Mouse (Mus musculus) thymus, postnatal 4 days (tissue): ENCODE data around the gene Kctd7.

Source experiments
- DNase-seq: peaks from one replicate; pipeline ENCODE4 v3.0.0; 2021

Gene Kctd7

DNA sequence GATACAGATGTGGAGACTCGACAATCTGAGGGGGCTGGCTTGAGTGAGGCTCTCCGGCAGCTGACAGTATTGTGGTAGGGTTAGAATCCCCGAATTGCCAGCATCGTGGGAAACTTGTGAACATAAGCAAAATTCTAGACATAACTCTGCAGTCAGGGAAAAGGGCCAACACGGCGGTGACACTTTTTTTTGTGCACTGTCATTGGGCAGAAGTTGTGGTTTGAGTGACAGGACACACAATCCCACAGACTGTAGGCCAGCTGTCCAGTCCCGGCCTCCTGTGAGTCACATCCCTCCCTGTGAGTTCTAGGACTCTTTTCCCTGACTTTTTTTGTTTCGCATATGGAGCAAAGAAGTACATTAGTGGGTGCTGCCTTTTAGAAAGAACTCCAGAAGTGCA, 1.3 kb downstream of the Kctd7 start:
- DNase-seq: no peak

DNA sequence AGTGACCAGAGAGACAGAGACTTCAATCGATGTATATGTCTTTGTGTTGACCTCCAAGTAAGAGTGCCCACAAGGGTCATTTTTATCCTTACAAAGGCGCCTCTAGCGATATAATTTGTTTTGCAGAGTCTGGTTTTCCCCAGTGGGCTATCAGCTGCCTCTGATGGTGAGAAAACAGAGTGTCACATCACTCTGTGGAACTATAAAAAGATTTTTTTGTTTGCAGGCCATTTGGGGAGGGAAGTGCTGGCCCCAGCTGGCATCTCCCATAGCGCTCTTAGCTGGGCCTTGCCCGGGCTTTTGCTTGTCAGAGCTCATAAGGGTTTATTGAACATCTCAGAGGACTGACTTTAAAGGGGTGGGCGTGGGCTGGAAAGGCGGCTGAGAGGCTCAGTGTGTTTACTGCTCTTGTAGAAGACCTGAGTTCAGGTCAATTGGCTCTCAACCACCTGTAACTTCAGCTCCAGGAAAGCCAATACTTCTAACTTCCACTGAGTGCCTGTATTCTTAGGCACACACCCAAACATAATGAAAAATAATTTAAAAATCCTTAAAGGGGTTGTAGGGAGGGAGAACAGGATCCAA, 5.2 kb downstream of the Kctd7 start:
- DNase-seq: no peak

DNA sequence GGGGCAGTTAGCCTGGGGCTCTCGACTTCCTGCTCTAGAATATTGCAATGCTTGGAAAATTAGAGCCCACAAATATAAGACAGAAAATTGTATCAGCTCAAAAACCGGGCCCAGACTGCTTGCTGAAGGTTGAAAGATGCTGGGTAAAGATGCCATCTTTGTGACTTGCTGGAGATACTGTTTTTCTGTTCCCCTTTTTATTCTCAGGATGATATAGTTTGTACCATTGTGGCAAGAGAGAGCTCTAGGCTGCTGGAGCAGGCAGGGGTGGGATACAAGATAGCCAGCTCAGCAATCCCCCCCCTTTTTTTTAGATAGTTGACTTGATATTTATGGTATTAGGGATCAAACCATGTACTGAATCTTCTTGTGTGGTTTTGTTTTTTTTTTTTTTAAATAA, 9.6 kb downstream of the Kctd7 start:
- DNase-seq: no peak

DNA sequence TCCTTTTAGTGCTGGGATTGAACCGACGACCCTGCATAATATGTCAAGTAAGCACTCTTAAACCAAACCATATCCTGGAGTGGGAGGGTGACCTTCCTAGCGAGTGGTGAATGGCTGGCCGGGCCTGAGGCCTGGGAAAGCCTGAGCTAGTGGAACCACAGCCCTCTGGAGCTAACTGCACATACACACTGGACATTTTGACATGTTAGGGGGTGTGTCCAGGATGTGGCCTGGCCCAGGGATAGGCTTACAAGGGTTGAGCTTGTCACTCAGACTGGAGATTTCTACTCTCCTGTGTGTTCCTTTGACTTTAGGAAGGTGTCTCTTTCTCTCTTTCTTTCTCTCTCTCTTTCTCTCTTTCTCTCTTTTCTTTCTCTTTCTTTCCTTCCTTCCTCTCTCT, 13.9 kb downstream of the Kctd7 start:
- DNase-seq: no peak

DNA sequence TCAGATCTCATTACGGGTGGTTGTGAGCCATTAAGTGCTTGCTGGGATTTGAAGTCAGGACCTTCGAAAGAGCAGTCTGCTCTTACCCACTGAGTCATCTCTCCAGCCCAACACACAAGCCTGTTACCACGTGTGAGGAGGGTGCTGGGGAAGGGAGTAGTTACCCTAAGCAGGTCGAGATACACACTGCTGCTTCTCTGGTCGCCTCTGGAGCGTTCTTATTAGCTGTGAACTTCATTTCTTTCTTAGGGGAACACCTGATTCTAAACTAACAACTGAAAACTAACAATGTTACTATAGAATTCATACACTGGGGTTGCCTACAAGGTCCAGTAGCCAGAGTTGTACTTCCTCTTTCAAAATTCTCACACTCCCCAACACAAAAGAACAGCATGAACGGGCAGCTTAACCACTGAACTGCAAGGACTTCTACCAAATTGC, 15.1 kb downstream of the Kctd7 start:
- DNase-seq: no peak

DNA sequence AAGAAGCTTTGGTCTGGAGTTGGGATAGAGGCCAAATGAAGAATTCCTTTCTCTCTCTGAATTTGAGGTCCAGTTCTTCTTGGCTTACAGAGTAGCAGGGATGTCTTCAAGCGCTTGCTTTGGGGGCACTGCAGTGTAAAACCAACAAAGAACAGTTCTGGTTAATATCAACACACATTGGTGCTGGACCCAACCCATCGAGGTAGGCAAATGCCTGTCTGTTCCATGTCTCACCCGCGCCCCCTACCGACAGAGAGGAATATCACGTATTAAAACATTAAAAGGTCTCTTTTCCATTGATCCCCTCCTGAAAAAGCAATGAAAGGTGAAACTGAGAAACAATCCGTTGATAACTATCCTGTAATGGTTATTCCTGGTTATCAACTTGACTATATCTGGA, 19.0 kb downstream of the Kctd7 start:
- DNase-seq: peak; percentile 88

DNA sequence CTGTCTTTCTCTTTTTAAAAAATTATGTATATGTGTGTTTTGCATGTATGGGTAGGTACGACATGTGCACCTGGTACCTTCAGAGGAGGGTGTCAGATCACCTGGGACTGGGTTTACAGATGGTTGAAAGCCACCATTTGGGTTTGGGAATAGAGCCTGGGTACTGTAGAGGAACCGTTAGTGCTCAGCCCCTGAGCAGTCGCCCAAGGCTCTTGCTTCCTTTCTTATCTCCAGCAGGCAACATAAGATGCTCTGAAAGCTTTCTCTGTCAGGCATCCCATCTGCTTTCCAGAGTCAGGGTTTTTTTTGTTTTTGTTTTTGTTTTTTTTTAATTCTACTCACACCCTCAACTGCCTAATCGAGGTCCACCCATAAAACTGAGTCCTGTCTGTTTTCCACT, 20.6 kb downstream of the Kctd7 start:
- no peak for DNase-seq

DNA sequence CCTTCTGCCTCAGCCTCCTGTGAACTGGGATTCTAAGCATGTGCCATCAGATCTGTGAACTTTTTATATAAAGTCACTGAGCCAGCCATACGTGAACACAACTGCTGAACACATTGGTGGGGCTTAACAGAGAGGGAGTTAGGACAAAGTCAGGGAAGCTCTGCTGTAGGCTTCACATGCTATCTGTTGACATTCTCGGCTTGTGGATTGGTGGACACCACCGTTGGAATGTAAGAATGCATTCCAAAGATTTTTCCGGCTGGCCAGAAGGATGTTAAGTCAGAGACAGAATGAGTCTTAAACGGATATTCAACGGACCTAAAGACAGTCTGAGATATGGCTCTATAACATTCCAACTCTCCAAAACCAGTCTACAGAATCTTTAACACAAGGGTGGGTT, 24.4 kb downstream of the Kctd7 start:
- no peak for DNase-seq

DNA sequence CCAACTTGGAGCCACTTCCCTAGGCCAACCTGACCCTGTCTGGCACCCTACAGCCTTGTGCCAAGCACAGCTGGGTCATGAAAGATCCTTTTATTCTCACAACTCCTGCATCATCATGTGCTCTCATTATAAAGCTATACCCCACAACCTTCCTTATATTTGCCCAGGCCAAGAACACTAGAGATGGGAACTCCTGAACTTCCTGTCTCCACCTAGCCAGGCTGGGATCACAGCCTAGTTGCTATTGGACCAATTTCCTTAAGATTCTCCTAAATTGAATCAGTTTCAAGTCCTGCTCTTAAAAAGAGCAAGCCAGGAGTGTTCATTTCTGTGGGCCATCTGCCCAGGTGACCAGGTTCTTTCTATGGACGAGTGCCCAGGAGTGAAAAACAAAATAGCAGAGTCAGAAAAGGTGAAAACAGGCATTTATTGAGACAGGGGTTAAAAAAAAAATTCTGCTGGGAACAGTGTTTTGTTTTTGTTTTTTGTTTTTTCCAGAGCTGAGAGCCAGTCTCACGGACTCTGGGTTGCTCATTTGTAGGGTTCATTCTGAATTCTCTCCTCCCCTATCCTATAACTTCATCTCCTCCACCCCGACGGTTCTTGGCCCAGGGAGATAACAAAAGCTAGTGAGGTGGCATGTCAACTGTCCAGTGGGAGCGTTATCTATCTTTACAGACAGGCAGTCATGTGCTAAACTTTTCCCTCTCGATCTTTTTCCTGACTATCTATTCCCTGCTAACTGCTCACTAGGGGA, 26.2 kb downstream of the Kctd7 start:
- DNase-seq: peak; percentile 14

DNA sequence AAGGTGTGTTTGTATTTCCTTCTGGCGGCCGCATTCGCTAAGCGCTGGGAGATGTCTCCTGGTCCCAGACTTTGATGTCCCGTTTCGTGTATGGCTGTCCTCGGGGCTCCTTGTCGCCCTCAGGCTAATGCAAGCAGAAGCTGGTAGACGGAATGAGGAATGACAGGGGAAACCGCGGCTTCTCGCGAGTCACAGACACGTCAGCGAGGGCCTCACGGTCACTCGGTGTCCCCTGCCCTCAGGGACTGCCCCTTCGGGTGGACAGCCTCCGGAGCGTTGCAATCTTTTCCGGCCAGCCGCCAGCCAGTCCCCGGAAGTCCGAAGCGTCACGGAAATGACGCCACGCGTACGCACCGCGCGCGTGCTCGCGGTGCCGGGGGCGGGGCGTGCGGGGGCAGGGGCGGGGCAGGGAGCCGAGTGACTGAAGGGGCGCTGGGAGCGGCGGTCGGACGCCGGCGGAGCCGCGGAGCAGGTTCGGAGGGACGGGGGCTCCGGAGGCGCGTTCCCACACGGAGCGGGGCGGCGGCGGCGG, 26.8 kb downstream of the Kctd7 start, which contains the start of gene Rabgef1:
Gene Rabgef1, plus strand, starts transcription at position 376 of the 532 bp plus-strand sequence.
- peak; percentile 91 for DNase-seq

DNA sequence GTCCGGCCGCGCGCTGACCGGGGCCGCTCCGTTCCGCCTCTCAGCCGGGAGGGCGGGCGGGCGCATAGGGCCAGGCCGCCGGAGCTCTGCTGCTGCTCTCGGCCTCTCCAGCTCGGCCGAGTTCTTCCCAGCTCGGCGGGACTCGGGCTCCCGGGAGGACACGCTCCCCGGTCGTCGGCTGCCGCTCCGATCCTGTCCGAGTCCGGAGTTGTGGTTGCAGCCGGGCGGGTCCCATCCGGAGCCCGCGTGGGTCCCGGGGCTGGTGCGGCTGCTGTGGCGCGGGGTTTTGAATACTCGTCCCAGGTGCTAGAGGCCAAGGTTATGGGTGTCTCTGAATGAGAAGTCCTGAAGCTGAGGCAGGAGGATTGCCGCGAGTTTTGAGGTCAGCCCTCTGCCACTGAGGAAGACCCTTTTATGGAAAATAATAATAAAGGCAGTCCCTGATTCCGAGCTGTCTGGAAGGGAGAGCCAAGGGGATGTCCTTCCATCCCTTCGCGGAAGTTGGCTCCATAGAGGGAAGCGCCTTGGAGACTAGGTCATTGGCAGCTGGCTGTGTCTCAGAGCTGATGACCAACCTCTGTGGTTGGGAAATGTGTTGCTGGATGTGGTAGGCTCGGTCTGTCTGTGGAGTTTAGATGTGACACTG, 27.4 kb downstream of the Kctd7 start:
- DNase-seq: no peak

DNA sequence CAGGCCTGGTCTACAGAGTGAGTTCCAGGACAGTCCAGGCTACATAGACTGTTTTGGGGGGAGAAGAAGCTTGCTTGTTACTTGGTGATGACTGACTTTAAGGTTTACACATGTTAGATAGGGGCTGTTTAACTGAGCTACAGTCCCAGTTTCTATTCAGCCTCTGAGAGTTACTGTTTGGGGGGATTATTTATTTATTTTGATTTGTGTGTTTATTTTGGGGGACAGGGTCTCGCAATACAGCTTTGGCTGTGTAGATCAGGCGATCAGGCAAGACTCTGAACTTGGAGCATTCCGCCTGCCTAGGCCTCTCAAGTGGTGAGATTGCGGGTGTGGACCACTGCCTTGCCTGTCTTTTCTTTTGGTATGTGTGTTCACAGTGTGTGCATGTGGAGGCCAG, 28.4 kb downstream of the Kctd7 start:
- no peak for DNase-seq

DNA sequence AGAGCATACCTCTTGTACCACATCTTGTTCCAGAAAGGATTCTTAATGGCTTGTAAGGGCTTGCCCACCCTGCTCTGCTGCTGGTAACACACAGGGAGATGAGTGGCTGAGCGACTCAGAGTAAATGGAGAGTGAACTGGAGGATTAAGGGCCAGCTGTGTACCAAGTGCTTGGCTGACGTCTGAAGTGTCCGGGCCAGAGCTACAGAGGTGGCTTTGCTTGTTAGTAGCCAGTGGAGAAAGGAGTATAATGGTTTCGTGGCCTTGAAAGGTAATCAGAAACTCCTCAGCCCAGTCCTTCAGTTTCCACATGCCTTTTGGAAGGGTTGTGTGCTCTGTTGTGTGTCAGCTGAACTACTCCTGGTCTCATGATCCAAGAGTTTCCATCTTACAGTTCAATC, 33.2 kb downstream of the Kctd7 start:
- no peak for DNase-seq

DNA sequence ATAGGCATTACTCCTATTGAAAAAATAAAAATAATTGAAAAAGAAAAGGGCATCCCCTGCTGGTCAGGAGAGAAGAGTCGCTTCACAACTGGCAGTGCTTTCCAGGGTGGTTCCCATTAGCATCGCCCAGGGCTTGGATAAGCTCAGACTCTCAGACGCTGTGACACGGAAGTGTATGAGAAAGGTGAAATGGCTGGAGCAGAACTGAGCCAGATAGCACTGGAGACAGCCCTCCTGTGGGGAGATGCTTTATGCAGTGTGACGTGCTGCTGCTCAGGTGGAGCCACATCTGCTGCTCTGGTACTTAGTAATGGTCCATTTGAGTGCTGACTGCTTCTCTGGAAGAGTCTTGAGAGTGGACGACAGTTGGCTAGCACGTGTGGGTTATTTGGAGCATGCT, 35.7 kb downstream of the Kctd7 start:
- no peak for DNase-seq

DNA sequence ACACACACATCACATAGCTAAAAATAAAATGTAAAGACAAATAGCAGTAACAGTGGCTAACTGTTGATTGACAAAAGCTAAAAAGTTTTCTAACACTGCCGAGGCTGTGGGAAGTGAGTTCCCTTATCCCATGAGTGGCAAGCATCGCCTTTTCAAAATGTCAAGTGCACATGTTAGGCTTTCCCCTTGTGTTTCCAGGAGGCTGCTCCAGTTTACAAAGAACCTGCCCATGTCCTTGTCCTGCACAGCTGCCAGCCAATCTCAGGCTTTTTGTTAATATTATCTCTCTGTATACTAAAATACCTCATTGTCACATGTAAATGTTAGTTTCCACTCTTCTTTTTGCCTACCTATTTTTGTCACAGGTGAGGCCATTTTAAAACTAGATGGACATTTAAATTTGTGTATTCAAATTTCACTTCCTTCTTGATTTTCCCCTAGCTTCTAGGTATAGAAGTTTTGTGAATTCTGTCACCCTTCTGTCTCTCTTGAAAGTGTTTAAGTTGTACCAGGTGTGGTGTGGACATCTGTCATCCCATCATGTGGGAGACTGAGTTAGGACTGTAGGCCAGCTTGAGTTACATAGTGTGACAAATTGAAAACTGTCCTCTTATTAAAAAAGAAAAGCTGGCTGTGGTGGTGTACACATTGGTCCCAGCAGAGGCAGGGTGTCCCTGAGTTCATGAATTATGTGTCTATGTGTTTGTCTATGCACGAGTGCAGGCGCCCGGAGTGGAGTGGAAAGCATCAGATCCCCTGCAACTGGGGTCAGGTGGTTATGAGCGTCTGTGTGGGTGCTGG, 37.3 kb downstream of the Kctd7 start:
- DNase-seq: no peak

DNA sequence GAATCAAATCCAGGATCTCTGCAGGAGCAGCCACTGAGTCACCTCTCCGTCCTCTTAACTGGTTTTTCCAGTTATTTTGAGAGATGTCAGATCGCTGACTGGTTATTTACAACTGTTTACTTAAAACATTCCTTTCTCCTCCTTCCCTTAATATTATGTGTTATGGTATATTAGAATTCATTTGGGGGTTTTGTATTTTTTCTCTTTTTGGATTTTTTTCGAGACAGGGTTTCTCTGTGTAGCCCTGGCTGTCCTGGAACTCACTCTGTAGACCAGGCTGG, 37.8 kb downstream of the Kctd7 start:
- no peak for DNase-seq

DNA sequence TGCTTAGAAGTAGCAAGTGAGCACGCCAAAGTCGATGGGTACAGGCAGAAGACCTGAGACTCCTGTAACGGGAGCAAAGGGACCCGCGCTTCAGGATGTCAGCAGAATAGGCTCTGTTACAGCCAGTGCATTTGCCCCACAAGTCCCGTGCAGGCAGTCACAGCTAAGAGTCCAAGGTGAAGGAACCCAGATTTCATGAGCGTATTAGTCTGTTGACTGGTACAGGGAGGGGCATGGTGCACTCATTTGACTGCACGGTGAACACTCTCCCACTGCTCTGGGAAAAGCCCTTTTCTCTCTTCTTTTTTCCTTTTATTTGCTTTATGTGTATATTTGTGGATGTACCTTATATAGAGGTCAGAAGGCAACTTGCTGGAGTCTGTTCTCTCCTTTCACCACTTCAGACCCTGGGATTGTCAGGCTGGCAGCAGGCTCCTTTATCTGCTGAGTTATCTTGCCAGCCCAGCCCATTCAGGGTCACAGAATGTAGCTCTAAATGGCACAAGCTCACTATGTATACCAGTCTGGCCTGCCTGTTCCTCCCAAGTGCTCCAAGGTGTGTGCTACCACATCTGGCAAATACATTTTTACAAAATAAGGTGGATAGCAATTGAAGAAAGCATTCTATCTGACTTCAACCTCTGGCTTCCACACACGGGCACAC, 39.7 kb downstream of the Kctd7 start:
- DNase-seq: no peak

DNA sequence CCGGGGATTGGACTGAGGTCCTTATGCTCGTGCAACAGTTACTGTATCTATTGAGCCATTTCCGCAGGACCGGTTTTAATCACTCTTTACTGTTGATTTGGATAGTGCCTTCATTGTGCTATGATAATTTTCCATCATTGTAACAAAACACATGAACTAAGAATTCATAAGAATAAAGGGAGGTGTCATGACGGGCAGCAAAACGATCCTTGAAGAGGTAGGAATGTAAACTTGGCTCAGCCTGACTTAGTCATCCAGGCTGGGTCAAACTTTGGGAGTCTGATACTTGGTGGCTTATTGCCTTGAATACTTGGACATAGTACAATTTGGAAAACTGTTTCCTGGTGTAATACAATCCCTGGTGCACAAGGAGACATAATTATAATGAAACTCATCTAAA, 40.7 kb downstream of the Kctd7 start:
- DNase-seq: no peak

DNA sequence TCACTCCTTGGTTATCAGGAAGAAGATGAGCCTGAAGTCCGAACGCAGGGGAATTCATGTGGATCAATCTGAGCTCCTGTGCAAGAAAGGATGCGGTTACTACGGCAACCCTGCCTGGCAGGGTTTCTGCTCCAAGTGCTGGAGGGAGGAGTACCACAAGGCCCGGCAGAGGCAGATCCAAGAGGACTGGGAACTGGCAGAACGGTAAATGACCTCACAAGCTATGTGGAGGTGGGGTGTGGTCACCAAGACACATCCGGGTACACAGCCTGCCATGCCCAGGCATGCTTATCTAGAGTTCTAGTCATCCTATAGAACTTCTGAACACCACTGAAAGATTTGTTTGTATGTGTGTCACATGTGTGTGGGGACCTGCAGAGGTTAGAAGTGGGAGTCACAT, 42.7 kb downstream of the Kctd7 start:
- DNase-seq: no peak

DNA sequence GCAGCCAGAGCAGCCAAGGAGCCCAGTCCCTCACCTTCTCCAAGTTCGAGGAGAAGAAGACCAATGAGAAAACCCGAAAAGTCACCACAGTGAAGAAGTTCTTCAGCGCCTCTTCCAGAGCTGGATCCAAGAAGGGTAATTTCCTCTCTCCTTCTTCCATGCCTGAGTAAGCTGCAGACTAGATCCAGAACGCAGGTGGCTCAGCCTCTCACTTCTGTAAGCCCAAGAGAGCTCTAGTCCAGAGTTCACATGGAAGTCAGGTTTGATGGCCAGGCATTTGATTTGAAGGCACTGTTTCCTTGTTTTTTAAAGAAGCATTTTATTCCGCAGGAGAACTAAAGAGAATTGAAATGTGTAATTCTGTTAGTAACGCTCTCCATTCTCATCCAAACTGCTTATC, 46.2 kb downstream of the Kctd7 start:
- no peak for DNase-seq

DNA sequence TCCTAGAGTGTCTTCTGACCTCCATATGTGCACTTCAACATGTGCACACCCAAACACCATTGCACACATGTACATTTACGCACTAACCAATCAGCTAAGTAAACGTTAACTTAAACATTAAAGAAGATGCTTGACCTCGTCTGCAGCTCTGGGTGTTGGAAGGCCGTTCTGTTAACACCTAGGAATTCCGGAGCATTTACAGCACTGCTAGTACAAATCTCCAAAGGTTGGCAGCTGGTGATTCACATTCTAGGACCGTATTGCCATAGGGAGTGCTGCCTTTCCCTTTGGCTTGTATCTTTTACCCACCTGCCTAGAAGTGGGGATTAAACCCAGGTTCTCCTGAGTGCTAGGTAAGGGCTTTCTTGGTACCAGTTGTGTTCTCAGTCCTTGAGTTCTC, 47.2 kb downstream of the Kctd7 start:
- DNase-seq: no peak

DNA sequence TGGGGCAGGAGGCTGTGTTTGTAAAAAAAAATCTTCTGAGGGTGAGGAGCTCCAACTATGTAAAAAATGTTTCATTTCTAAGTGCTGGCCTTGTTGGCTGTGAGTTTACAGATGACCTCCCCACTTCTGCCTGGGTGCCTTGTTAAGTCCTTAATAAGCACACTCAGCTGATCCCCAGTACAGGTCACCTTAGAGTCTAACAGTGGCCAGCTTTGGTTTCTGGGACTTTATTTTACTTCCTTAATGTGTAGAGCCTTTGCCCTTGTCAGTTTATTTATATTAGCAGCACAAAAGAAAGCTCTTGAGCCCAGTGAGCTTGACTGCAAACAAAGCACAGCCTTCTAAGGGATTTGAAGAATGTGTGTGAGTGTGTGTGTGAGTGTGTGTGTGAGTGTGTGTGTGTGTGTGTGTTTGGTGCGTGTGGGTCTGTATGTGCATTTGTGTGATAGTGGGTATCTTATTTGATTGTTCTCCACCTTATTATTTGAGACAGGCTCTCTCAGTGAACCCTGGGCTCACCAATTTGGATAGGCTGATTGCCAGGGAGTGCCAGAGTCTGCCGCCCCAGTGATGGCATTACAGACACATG, 47.8 kb downstream of the Kctd7 start:
- no peak for DNase-seq

DNA sequence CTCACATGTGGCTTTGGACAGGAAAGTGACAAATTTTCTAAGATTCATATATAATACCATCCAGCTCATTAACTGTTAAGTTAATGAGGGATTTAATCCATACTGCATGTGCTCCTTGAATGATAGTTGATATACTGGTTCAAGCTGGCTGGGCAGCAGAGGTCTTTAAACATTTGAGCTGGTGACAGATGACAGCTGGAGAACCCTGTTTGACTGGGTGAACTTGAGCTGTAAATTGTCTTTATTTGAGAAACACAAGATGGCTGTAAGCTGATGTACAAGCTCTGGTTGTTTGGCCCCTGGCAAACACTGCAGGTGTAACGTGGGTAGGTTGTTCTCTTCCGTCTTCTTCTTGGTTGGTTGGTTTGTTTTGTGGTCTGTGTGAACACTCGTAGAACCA, 49.1 kb downstream of the Kctd7 start:
- DNase-seq: no peak
